Mouse (Mus musculus): ENCODE measurements around the gene Zfp949. TPM values are rescaled to one million over a fixed set of nuclear protein-coding genes. Genes with fewer than 3 reads are reported as not detected.

Zfp949 gene
- polyA plus RNA-seq (2012; rRNA removed) = 11.0 and 13.9 TPM in 2 replicates

- TF ChIP-seq CTCF (IDR thresholded peaks at IDR 0.05; ENCODE audit: borderline replicate concordance, extremely low read depth, insufficient read depth, insufficient read length) (no peak), POLR2A (IDR thresholded peaks at IDR 0.05; ENCODE audit: borderline replicate concordance, extremely low read depth, insufficient read depth, insufficient read length, poor library complexity, severe bottlenecking) (peak; percentile 16; the same call in 1 of the 2 replicates)
- peak; percentile 96 for DNase-seq (ENCODE audit: low read depth)
These were observed at the start of gene Zfp949 for GRCm38 (mm10) chr9:88547851-88548613. Zfp949 (plus strand) TSS chr9:88548020.

- TF ChIP-seq POLR2A (IDR thresholded peaks at IDR 0.05; ENCODE audit: borderline replicate concordance, extremely low read depth, insufficient read depth, insufficient read length, poor library complexity, severe bottlenecking) (no peak), CTCF (IDR thresholded peaks at IDR 0.05; ENCODE audit: borderline replicate concordance, extremely low read depth, insufficient read depth, insufficient read length) (no peak)
- no peak for DNase-seq (ENCODE audit: low read depth)
These were observed 47.7 kb upstream of the Zfp949 start for GRCm38 (mm10) chr9:88500112-88500511.

DNA sequence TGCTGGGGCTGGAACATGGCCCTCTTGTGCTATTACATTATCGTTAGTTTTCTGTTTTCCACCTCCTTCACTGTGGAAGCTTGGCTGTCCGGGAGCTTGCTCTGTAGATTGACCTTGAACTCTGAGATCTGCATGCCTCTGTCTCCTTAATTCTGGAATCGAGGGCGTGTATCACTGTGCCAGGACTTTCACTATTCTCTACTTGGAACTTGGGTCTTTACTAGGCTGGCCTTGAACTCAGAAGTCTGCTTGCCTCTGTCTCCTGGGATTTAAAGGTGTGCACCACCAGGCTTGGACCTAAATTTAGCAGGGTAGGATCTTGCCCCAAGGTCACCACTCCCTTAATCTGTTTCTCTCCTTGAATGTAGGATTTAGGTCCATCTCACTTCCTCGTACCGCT is 46.0 kb upstream of the Zfp949 start:
- no peak for TF ChIP-seq CTCF (IDR thresholded peaks at IDR 0.05; ENCODE audit: borderline replicate concordance, extremely low read depth, insufficient read depth, insufficient read length)
- TF ChIP-seq POLR2A (IDR thresholded peaks at IDR 0.05; ENCODE audit: borderline replicate concordance, extremely low read depth, insufficient read depth, insufficient read length, poor library complexity, severe bottlenecking) = no peak

DNA sequence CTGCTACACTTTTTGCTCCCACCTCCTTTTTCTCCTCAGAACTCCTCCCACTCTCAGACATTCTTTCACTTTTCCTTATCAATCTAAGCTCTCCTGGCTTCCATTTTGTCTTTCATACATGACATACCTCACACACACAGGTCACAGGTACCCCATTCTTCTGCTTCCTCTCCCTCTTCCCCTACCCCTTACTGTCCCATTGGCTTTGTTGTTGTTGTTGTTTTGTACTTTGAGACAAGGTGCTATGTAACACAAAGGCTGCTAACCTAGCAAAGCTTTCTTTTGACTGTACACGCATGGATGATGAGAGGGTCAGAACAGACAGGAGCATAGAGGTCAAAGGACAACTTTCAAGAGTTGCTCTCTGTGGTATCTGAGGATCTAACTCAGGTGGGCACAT is 32.3 kb upstream of the Zfp949 start:
- TF ChIP-seq CTCF (IDR thresholded peaks at IDR 0.05; ENCODE audit: borderline replicate concordance, extremely low read depth, insufficient read depth, insufficient read length) (no peak), POLR2A (IDR thresholded peaks at IDR 0.05; ENCODE audit: borderline replicate concordance, extremely low read depth, insufficient read depth, insufficient read length, poor library complexity, severe bottlenecking) (no peak)

More for the DNA sequence above, 46.0 kb upstream of the Zfp949 start:
- no peak for DNase-seq (ENCODE audit: low read depth)

DNA sequence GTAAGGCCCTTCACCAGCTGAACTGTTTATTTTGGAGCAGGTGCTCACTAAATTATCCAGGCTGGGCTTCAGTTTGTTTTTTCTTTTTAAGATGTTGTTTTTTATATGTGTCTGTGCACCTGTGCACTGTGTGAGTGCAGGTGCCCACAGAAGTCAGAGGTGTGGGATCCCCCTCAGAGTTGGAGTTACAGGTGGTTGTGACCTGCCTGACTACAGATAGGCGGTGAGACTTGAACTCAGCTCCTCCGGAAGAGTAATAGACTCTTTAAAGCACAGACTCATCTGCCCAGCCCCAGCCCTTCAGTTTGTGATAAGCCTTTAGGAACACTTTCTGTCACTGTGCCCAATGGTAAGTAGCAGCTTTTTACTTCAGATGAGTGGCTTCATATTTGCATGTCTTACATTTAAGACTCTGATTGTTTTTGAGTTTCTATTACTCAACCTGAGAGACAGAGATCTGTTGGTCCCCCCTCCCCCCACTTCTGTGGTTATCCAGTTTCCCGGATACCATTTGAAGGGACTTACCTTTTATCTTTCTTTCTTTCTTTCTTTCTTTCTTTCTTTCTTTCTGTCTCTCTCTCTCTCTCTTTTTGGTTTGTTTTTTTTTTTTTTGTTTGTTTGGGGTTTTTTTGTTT is 31.3 kb upstream of the Zfp949 start:
- DNase-seq (ENCODE audit: low read depth) = no peak
- TF ChIP-seq CTCF (IDR thresholded peaks at IDR 0.05; ENCODE audit: borderline replicate concordance, extremely low read depth, insufficient read depth, insufficient read length) (no peak), POLR2A (IDR thresholded peaks at IDR 0.05; ENCODE audit: borderline replicate concordance, extremely low read depth, insufficient read depth, insufficient read length, poor library complexity, severe bottlenecking) (no peak)

More for the DNA sequence above, 32.3 kb upstream of the Zfp949 start:
- no peak for DNase-seq (ENCODE audit: low read depth)

DNA sequence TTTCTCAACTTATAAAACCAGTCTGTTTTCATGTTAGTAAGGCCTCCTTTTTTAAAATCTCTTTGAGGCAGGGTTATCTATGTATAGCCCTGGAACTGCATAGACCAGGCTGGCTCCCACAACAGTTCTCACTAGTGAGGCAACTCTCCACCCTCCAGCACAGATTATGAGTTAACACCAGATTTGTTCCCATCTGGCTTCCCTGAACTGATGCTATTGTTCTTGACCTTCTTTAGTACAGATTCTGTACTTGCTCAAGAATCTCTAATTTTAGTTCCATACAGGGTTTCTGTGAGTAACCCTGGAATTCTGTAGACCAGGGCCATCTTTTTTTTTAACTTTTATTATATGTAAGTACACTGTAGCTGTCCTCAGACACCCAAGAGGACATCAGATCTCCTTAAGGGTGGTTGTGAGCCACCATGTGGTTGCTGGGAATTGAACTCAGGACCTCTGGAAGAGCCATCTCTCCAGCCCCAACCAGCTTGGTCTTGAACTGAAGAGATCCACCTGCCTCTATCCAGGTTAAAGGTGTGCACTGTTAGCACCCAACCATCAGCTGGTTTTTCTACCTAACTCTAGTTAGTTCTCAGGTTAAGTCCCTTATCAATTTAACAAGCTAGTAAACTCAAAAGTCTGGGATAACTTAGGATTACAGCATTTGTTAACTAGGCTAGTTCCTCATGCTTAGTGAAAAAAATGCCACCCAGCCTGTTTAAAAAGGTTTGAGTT is 28.3 kb upstream of the Zfp949 start:
- no peak for DNase-seq (ENCODE audit: low read depth)
- no peak for TF ChIP-seq CTCF (IDR thresholded peaks at IDR 0.05; ENCODE audit: borderline replicate concordance, extremely low read depth, insufficient read depth, insufficient read length)
- no peak for TF ChIP-seq POLR2A (IDR thresholded peaks at IDR 0.05; ENCODE audit: borderline replicate concordance, extremely low read depth, insufficient read depth, insufficient read length, poor library complexity, severe bottlenecking)

GRCm38 (mm10) chr9:88520122-88520848 is 27.5 kb upstream of the Zfp949 start:
- no peak for DNase-seq (ENCODE audit: low read depth)
- no peak for TF ChIP-seq POLR2A (IDR thresholded peaks at IDR 0.05; ENCODE audit: borderline replicate concordance, extremely low read depth, insufficient read depth, insufficient read length, poor library complexity, severe bottlenecking)
- TF ChIP-seq CTCF (IDR thresholded peaks at IDR 0.05; ENCODE audit: borderline replicate concordance, extremely low read depth, insufficient read depth, insufficient read length) = no peak

GRCm38 (mm10) chr9:88520849-88521483 is 26.9 kb upstream of the Zfp949 start:
- no peak for TF ChIP-seq POLR2A (IDR thresholded peaks at IDR 0.05; ENCODE audit: borderline replicate concordance, extremely low read depth, insufficient read depth, insufficient read length, poor library complexity, severe bottlenecking)
- no peak for TF ChIP-seq CTCF (IDR thresholded peaks at IDR 0.05; ENCODE audit: borderline replicate concordance, extremely low read depth, insufficient read depth, insufficient read length)
- peak; percentile 44 for DNase-seq (ENCODE audit: low read depth)

GRCm38 (mm10) chr9:88521961-88522568 is 25.8 kb upstream of the Zfp949 start:
- DNase-seq (ENCODE audit: low read depth) = peak; percentile 36
- TF ChIP-seq CTCF (IDR thresholded peaks at IDR 0.05; ENCODE audit: borderline replicate concordance, extremely low read depth, insufficient read depth, insufficient read length) = no peak
- TF ChIP-seq POLR2A (IDR thresholded peaks at IDR 0.05; ENCODE audit: borderline replicate concordance, extremely low read depth, insufficient read depth, insufficient read length, poor library complexity, severe bottlenecking) = no peak

Data from brain, embryonic 14.5 days (tissue).